Comparison of ENCODE assay signal across 17 mouse cellular contexts in genomic region chr4:40241928-40242327, GRCm38 (mm10).
"Had no signal": no experiment of that assay in that cellular context is flagged by ENCODE, and none has a peak within 500 bp of the region (broad histone marks: within the 10 kb centered on the region; RNA-seq: fewer than 3 reads in every experiment).

No protein-coding gene starts in this region.

- H3K9ac ChIP-seq: kidney, embryonic 15.5 days; liver, embryonic 15.5 days; lung, embryonic 14.5 days; midbrain, embryonic 12.5 days; neural tube, embryonic 15.5 days had no signal

- H3K27ac ChIP-seq: kidney, embryonic 15.5 days; left cerebral cortex, adult 2 months; limb, embryonic 10.5 days; liver, embryonic 15.5 days; macrophage; midbrain, embryonic 12.5 days; neural tube, embryonic 15.5 days had no signal

- H3K27me3 ChIP-seq: kidney, embryonic 15.5 days; liver, embryonic 15.5 days; midbrain, embryonic 12.5 days; neural tube, embryonic 15.5 days had no signal

- H3K36me3 ChIP-seq: kidney, embryonic 15.5 days; limb, embryonic 10.5 days; liver, embryonic 15.5 days; midbrain, embryonic 12.5 days; neural tube, embryonic 15.5 days had no signal

- H3K4me3 ChIP-seq: kidney, embryonic 15.5 days; left cerebral cortex, adult 2 months; limb, embryonic 10.5 days; liver, embryonic 15.5 days; megakaryocyte, embryonic 14.5 days; midbrain, embryonic 12.5 days; neural tube, embryonic 15.5 days had no signal

- DNase-seq: kidney, adult 2 months; kidney, postnatal 14 days; lung, embryonic 14.5 days; right cerebral cortex, postnatal 25 days; thymus, adult 18-20 months; thymus, postnatal 14 days had no signal

- ATAC-seq: intestine, embryonic 16.5 days; midbrain, embryonic 16.5 days had no signal

- H3K4me2 ChIP-seq: kidney, embryonic 15.5 days; liver, embryonic 11.5 days; liver, embryonic 15.5 days; lung, embryonic 14.5 days; midbrain, embryonic 12.5 days; neural tube, embryonic 15.5 days had no signal

- H3K9me3 ChIP-seq: kidney, embryonic 15.5 days; limb, embryonic 10.5 days; liver, embryonic 15.5 days; megakaryocyte, embryonic 14.5 days; midbrain, embryonic 12.5 days; neural tube, embryonic 15.5 days had no signal
